Mouse (Mus musculus) embryonic facial prominence, embryonic 13.5 days (tissue): ENCODE results near the gene Dcaf10. TPM values are rescaled to one million over a fixed set of nuclear protein-coding genes. Genes with fewer than 3 reads are reported as not detected.

Experiments
- ATAC-seq: fragments of 200-750 bp; cut with Nextera tagmentation; 2 replicates; pipeline ENCODE4 v1.8.0; 2017; ENCODE audit warnings: low read depth; ENCODE audit not compliant: insufficient number of reproducible peaks, insufficient read depth, low FRiP score, low TSS enrichment
- H3K27ac ChIP-seq: fragments of 300-500 bp; sonication (generic); 2 replicates; pipeline ENCODE4 v1.5.1; 2015; ENCODE audit warnings: moderate library complexity, mild to moderate bottlenecking, inconsistent platforms
- H3K27me3 ChIP-seq: fragments of 300-500 bp; sonication (generic); 2 replicates; pipeline ENCODE4 v1.6.1; 2015; ENCODE audit warnings: mild to moderate bottlenecking, inconsistent platforms
- H3K36me3 ChIP-seq: fragments of 300-500 bp; sonication (generic); 2 replicates; pipeline ENCODE4 v1.6.1; 2015; ENCODE audit warnings: mild to moderate bottlenecking, inconsistent platforms
- H3K4me1 ChIP-seq: fragments of 300-500 bp; sonication (generic); 2 replicates; pipeline ENCODE4 v1.6.1; 2015; ENCODE audit warnings: inconsistent platforms
- H3K4me2 ChIP-seq: fragments of 300-500 bp; sonication (generic); 2 replicates; pipeline ENCODE4 v1.6.1; 2015; ENCODE audit warnings: moderate library complexity, mild to moderate bottlenecking, inconsistent platforms
- H3K4me3 ChIP-seq: fragments of 300-500 bp; sonication (generic); 2 replicates; pipeline ENCODE4 v1.5.1; 2015; ENCODE audit warnings: mild to moderate bottlenecking, inconsistent platforms
- H3K9ac ChIP-seq: fragments of 300-500 bp; sonication (generic); 2 replicates; pipeline ENCODE4 v1.6.1; 2015; ENCODE audit warnings: mild to moderate bottlenecking, inconsistent platforms
- H3K9me3 ChIP-seq: fragments of 300-500 bp; sonication (generic); 2 replicates; pipeline ENCODE4 v1.6.1; 2016; ENCODE audit warnings: inconsistent platforms
- WGBS: fragments of 180-500 bp; shearing (Covaris S2); methylation state at CpG from one replicate; pipeline ENCODE4 v1.1.7; 2015; ENCODE audit warnings: mixed read lengths; 5-methylcytosine and 5-hydroxymethylcytosine counted together
- microRNA-seq: library from miRNA; unstranded; fragments of <30 nt; microRNA quantifications from one replicate; pipeline ENCODE4, GENCODE M21; 2016
- polyA plus RNA-seq: library from polyadenylated mRNA; unstranded; fragments of >200 nt; fragmentation: Nextera tagmentation; extraction: Ambion mirVana; gene quantifications from 2 replicates; pipeline ENCODE4 v1.2.1, GENCODE M21; 2015

Gene Dcaf10
- polyA plus RNA-seq, 1 experiment from 2014 or later = 12.5 TPM

DNA sequence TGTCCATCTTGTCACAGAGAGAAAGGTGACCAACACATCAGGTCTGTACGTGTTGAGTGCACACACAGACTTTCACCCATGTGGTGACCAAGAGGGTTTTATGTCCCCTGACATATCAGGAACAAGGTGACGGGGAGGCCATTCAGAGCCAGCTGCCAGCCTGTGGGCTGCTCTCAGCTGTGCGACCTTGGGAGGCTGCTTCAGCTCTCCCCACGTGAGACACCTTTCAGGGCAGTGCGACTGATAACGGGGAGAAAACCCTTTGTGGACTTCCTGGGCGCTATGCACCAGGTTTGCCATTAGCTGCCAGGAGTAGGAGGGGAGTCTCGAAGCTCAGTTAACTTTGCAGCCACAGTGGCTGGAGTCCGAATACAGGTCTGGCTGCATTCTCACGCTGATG lies 80.7 kb downstream of the Dcaf10 start:
- Histone ChIP-seq H3K4me1 (peaks cover 51% of the 10 kb centered on the region), H3K27me3 (no peaks in the 10 kb centered on the region), H3K9me3 (no peaks in the 10 kb centered on the region), H3K36me3 (peaks cover 12% of the 10 kb centered on the region; the same call in 1 of the 2 replicates), H3K9ac (no peak overlapping the region), H3K27ac (no peak overlapping the region), H3K4me3 (no peak overlapping the region), H3K4me2 (no peak overlapping the region)
- WGBS = 83% methylated on average over 10 of the region's 10 CpGs
- no peak for ATAC-seq

GRCm38 (mm10) chr4:45423406-45423805 lies 81.5 kb downstream of the Dcaf10 start:
- Histone ChIP-seq H3K27ac (no peak overlapping the region), H3K9ac (peak overlapping the region; percentile 46; the same call in 1 of the 2 replicates), H3K4me2 (no peak overlapping the region), H3K9me3 (no peaks in the 10 kb centered on the region), H3K4me3 (no peak overlapping the region), H3K36me3 (peaks cover 12% of the 10 kb centered on the region; the same call in 1 of the 2 replicates), H3K4me1 (peaks cover 46% of the 10 kb centered on the region), H3K27me3 (no peaks in the 10 kb centered on the region)
- 20% methylated on average over 8 of the region's 8 CpGs for WGBS
- ATAC-seq = no peak

DNA sequence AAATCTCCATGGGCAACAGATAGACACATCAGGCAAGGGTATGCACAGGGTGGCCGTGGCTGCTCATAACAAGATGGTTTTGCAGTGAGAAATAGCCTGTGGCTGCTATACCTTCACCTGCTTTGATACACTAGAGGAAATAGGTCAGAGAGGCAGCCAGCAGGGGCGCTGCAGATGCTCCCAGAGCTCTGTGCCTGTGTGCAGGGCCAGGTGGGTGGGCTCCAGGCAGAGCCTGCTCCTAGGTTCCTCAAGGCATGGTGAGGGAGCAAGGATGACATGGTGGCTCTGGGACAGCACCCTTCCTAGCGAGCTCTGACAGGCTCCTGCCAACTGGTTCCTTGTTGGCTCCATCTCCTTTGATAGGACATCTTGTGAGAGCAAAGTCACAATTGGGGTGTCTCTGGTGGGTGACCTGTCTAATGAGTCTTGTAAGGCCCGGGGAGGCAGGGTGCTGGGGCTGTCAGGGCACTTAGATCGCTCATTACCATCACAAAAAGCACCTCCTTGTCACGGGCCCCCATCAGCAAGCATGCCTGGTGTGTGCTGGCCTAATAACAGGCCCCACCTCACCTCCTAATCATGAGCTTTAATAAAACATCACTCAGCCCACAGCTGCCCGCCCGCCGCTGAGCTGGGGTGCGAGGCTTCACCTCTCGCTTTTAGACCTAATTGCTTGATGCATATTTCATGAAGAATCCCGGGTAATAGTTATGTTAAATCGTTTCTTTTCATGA lies 85.0 kb downstream of the Dcaf10 start:
- Histone ChIP-seq H3K27ac (no peak overlapping the region), H3K4me3 (no peak overlapping the region), H3K36me3 (peaks cover 12% of the 10 kb centered on the region; the same call in 1 of the 2 replicates), H3K27me3 (no peaks in the 10 kb centered on the region), H3K9ac (no peak overlapping the region), H3K9me3 (no peaks in the 10 kb centered on the region), H3K4me1 (peaks cover 19% of the 10 kb centered on the region), H3K4me2 (no peak overlapping the region)
- ATAC-seq = no peak
- WGBS = 71% methylated on average over 13 of the region's 13 CpGs

Small RNA genes within 50 kb of the gene (microRNA-seq; reads per million reads assigned to microRNA genes)
- gene Gm25692 = not detected

Other genes with a start within 250 kb of the Dcaf10 start
- 209 and 224 TPM in 2 replicates for gene Tomm5, start 234.0 kb upstream of the Dcaf10 start, polyA plus RNA-seq
- gene Frmpd1, start 157.2 kb upstream of the Dcaf10 start, polyA plus RNA-seq = 2.0 and 2.6 TPM in 2 replicates
- 17.8 and 19.9 TPM in 2 replicates for gene Trmt10b, start 45.0 kb upstream of the Dcaf10 start, polyA plus RNA-seq
- gene Exosc3, start 631 bp downstream of the Dcaf10 start, polyA plus RNA-seq = 79.7 and 83.0 TPM in 2 replicates
- gene Slc25a51, start 66.7 kb downstream of the Dcaf10 start, polyA plus RNA-seq = 62.1 and 62.2 TPM in 2 replicates
- 3.8 and 4.2 TPM in 2 replicates for gene Shb, start 190.4 kb downstream of the Dcaf10 start, polyA plus RNA-seq